Mouse (Mus musculus): ENCODE measurements around the gene Uck1. TPM values are rescaled to one million over a fixed set of nuclear protein-coding genes. Genes with fewer than 3 reads are reported as not detected.

Uck1 gene
- total RNA-seq, 2 experiments from 2014 or later = 25.2 to 30.3 TPM

DNA sequence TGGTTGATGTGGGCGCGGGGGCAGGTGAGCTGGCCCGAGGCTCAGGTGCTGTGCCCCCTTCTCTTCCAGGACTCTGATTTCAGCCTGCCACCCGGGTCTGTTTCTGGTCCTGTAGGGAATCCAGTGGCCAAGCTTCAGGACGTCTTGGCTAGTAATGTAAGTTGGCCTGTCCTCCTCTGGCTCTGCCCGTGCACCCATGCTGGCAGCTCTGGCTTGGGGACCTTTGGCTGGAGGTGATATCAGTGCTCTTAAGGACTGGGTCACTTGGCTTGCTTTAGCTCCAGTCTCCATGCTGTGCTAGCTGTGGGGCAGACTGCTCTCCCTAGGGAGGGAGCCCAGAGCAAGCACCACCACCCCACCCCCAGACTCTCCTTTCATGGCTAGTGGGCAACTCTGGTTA lies 39.9 kb downstream of the Uck1 start:
- no peak for ATAC-seq (replicated peaks; ENCODE audit: poor library complexity)

DNA sequence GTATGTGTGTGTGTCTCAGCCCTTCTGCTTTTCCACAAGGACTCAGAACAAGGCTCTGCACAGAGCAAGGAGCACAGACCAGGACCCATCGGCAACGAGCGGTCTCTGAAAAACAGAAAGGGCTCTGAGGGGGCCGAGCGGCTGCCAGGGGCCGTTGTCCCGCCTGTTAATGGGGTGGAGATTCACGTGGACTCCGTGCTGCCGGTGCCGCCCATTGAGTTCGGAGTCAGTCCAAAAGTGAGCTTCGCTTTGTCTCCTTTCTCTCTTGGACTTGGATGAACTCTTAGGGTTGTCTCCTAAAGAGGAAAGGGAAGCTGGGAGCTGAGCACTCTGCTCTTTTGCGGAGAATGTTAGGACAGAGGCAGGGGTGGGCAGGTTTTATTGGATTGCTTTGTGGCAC lies 40.5 kb downstream of the Uck1 start:
- ATAC-seq (replicated peaks; ENCODE audit: poor library complexity) = no peak

DNA sequence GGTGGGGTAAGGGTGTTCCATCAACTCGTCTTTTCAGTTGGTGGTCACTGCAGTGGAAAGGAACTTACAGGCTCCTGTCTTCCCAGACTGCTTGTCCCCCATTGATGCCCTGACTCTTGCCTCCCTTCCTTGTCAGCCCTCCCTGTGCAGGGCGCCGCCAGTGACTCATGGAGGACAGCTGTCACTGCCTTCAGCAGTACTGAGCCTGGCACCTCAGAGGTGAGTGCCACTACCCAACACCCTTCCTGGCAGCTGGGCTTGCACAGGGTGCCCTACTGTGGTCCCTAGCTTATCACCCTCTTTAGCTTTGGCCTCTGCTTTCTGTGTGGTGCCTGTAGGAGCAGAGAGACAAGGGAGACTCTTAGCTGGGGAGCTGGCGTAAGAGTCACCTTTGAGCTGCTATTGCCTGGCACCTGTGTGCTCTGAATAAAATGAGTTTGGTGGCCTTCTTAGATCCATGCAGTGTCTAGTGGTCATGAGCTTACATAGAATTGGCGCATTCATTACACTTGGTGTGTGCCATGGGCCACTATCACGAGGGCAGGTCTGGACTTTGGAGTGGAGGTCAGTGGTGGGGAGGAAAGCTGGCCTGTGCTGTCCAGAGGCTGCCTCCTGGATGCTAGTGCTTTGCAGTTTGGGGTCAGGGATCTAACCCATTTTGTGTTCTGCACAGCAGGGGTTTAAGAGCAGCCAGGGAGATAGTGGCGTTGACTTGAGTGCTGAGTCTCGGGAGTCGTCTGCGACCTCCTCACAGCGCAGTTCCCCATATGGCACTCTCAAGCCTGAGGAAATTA lies 41.2 kb downstream of the Uck1 start:
- ATAC-seq (replicated peaks; ENCODE audit: poor library complexity) = no peak

DNA sequence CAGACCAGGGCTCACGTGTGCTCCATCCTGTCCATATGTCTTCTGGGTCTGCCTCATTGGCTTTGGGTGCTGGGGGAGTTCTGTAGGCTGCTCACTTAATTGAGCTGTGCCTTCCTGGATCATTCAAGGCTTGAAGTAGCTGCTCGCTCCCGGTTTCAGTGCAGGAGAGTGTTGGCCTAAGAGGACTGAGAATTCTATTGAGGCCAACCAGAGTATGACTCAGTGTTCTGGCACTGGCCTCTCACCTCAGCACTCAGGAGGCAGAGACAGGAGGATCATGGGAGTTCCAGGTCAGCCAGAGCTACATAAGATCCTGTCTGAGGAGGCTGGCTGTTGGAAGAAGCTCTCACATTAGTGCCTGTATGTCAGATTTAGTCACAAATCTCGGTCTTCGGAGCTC lies 41.8 kb downstream of the Uck1 start:
- ATAC-seq (replicated peaks; ENCODE audit: poor library complexity) = no peak

DNA sequence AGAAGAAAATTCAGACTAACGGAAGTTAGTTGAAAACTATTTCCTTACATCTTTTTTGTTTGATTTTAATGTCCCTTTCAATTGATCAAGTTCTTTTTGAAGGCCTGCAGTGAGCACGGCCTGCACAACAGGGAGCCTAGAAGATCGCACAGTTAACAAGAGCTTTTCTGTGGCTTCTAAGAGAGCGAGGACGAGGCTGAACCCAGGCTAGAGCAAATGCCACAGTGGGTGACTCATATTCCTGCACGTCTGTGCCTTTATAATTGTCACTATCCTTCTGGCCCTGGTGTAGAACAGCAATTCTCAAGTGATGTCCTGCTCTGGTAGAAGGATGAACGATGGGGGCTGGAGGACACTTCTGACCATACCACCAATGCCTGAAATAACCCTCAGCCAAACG lies 42.3 kb downstream of the Uck1 start:
- no peak for ATAC-seq (replicated peaks; ENCODE audit: poor library complexity)

DNA sequence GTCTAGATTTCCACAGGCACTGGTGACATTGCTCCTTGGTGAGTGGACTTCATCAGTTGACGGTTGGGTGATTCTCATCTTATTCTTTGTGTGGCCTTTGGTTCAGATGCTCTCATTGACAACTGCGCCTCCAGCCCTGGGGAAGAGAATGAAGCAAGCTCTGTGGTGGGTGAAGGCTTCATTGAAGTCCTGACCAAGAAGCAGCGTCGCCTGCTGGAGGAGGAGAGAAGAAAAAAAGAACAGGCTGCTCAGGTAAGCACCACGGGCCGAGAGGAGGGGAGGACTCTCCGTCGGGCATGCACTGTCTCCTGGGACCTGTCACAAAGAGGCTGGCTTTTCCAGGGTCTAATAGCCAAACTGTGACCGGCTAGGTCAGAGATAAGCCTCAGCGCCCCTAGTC lies 43.5 kb downstream of the Uck1 start:
- ATAC-seq (replicated peaks; ENCODE audit: poor library complexity) = no peak

DNA sequence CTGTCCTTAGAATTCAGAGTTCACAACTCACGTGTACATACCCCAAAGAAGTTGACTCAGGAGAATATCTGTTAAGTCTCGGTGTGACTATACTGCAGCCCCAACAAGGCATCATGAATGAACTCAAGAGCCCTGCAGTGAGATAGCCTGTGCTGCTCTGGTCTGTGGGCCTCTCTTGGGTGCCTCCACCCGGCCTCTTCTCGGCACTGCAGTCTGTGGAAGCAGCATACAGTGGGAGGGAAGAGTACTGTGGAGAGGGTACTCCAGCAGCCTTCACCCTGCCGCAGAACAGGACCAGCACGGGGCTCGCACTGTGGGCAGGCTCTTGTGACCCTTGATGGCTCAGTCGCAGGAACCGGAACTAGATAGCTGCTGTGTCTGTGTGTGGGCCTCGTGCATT lies 44.4 kb downstream of the Uck1 start:
- no peak for ATAC-seq (replicated peaks; ENCODE audit: poor library complexity)

DNA sequence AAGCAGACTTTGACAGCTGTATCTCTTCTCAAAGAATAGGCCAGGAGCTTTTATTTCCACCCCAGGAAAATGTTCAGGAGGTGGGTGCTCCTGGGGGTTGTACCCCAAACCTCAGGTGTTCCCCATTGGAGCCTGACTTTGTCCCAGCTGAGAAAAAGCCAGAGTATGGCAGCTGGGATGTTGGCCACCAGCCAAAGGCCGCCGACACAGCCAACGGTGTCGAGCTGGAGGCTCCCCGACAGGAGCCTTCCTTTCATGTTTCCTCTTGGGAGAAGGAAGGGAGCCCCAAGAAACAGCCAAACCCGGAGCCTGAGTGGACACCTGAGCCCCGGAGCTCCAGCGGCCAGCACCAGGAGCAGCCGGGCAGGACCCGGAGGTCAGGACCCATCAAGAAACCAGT lies 47.0 kb downstream of the Uck1 start:
- no peak for ATAC-seq (replicated peaks; ENCODE audit: poor library complexity)

DNA sequence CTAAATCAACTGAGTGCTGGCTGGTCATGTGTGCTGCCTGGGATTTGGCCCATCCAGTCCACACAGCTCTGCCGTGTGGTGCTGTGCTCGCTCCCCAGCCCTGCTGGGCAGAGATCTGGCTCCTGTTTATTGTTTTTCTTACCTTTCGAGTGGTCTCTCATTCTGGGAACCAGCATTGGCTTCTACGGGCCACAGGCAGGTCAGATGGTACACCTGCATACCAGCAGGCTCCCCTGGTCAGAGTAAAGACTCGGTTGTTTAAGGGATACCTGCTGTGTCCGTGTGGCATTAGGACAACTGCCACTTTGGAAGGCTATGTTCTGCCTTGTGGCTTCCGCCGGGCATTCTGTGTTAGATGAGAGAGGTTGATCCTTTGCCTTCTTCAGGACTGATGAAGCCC lies 48.3 kb downstream of the Uck1 start:
- ATAC-seq (replicated peaks; ENCODE audit: poor library complexity) = no peak

DNA sequence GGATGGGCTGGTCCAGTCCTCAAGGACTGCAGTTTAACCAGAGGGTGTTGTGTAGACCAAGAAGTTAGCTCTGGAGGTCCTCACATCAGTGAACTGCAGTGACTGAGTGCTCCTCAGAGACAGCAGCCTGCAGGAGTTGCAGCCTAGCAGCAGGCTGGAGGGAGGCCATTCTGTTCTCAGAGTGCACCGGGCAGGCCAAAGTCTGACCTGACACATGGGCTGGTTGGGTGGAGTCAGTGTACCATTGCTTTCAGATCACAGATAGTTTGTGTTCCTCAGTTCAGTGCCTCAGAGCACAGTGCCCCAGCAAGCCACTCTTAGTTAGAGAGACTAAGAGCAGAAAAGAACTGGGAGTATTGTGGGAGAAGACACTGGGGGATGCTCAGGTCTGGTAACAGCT lies 52.3 kb downstream of the Uck1 start:
- ATAC-seq (replicated peaks; ENCODE audit: poor library complexity) = no peak

Other genes with a start within 250 kb of the Uck1 start
- gene Fam78a, start 175.3 kb downstream of the Uck1 start, total RNA-seq (2015) = 8.9 and 11.9 TPM in 2 replicates
- 7.5 and 10.8 TPM in 2 replicates for gene Fam78a, start 175.3 kb downstream of the Uck1 start, total RNA-seq (2017)
- 1.4 TPM in 2 replicates for gene Plpp7, start 164.6 kb downstream of the Uck1 start, total RNA-seq (2015)
- gene Plpp7, start 164.6 kb downstream of the Uck1 start, total RNA-seq (2017) = 0.54 and 2.5 TPM in 2 replicates
- gene Prrc2b, start 109.1 kb downstream of the Uck1 start, total RNA-seq (2015) = 37.5 and 37.8 TPM in 2 replicates
- gene Prrc2b, start 109.1 kb downstream of the Uck1 start, total RNA-seq (2017) = 16.6 and 18.2 TPM in 2 replicates
- 18.5 and 18.8 TPM in 2 replicates for gene Pomt1, start 23.6 kb downstream of the Uck1 start, total RNA-seq (2015)
- gene Pomt1, start 23.6 kb downstream of the Uck1 start, total RNA-seq (2017) = 32.2 and 32.6 TPM in 2 replicates
- gene Golga2, start 27.2 kb upstream of the Uck1 start, total RNA-seq (2015) = 14.2 and 17.3 TPM in 2 replicates
- gene Golga2, start 27.2 kb upstream of the Uck1 start, total RNA-seq (2017) = 50.4 and 50.7 TPM in 2 replicates
- 198 and 268 TPM in 2 replicates for gene Swi5, start 27.9 kb upstream of the Uck1 start, total RNA-seq (2015)
- gene Swi5, start 27.9 kb upstream of the Uck1 start, total RNA-seq (2017) = 359 and 386 TPM in 2 replicates
- gene Ciz1, start 92.2 kb upstream of the Uck1 start, total RNA-seq (2015) = 59.9 and 69.0 TPM in 2 replicates
- gene Ciz1, start 92.2 kb upstream of the Uck1 start, total RNA-seq (2017) = 46.6 and 55.3 TPM in 2 replicates
- not detected in 2 replicates for gene Dnm1, start 93.2 kb upstream of the Uck1 start, total RNA-seq (2015)
- not detected in 2 replicates for gene Dnm1, start 93.2 kb upstream of the Uck1 start, total RNA-seq (2017)
- 15.3 and 18.1 TPM in 2 replicates for gene 1110008P14Rik, start 121.8 kb upstream of the Uck1 start, total RNA-seq (2015)
- 8.0 and 15.4 TPM in 2 replicates for gene 1110008P14Rik, start 121.8 kb upstream of the Uck1 start, total RNA-seq (2017)
- gene Lcn2, start 128.1 kb upstream of the Uck1 start, total RNA-seq (2015) = 437 and 498 TPM in 2 replicates
- gene Lcn2, start 128.1 kb upstream of the Uck1 start, total RNA-seq (2017) = 53.7 and 107 TPM in 2 replicates
- 6.3 and 12.1 TPM in 2 replicates for gene Ptges2, start 135.7 kb upstream of the Uck1 start, total RNA-seq (2015)
- gene Ptges2, start 135.7 kb upstream of the Uck1 start, total RNA-seq (2017) = 9.5 and 10.6 TPM in 2 replicates
- gene Naif1, start 190.3 kb upstream of the Uck1 start, total RNA-seq (2015) = 1.5 and 1.9 TPM in 2 replicates
- gene Naif1, start 190.3 kb upstream of the Uck1 start, total RNA-seq (2017) = 3.5 TPM in 2 replicates
- 5.2 and 6.4 TPM in 2 replicates for gene Slc25a25, start 191.3 kb upstream of the Uck1 start, total RNA-seq (2015)
- 10.7 and 11.5 TPM in 2 replicates for gene Slc25a25, start 191.3 kb upstream of the Uck1 start, total RNA-seq (2017)

Measured in megakaryocyte progenitor cell, adult 5-6 weeks (primary cell).